Mouse (Mus musculus) layer of hippocampus, postnatal 14 days (tissue): Measurements from ENCODE around the gene Pphln1. TPM values are rescaled to one million over a fixed set of nuclear protein-coding genes. Genes with fewer than 3 reads are reported as not detected.

Source experiments
- DNase-seq, 2 experiments: peaks; one replicate each; pipeline ENCODE4 v3.0.0; 2021 to 2022; ENCODE audit warnings: low spot score in 2 of 2, mixed read lengths in 1 of 2
- total RNA-seq, 2 experiments: library from RNA; stranded (reverse); gene quantifications; 2 replicates each; pipeline ENCODE4 v1.2.3; 2021

Pphln1 gene
- total RNA-seq, 2 experiments from 2014 or later = 35.9 to 37.9 TPM

GRCm38 (mm10) chr15:93537745-93538144, 139.6 kb downstream of the Pphln1 start:
- DNase-seq = no peak

GRCm38 (mm10) chr15:93538551-93539205, 140.5 kb downstream of the Pphln1 start:
- no peak for DNase-seq

- no peak for DNase-seq
Observed at GRCm38 (mm10) chr15:93539415-93539814, 141.3 kb downstream of the Pphln1 start.

Other genes starting within 250 kb of the Pphln1 start
- gene Gxylt1, start 123.2 kb upstream of the Pphln1 start, total RNA-seq = 1 to 10 TPM; 9.1 to 10.0 TPM
- 10 to 100 TPM; 88.2 to 88.7 TPM for gene Yaf2, start 61.4 kb upstream of the Pphln1 start, total RNA-seq
- 10 to 100 TPM; 76.5 to 79.8 TPM for gene Zcrb1, start within 50 bp of the Pphln1 start, total RNA-seq
- 10 to 100 TPM; 53.5 to 61.8 TPM for gene Prickle1, start 197.5 kb downstream of the Pphln1 start, total RNA-seq